ENCODE assay signal across 18 mouse cellular contexts in the genomic region with DNA sequence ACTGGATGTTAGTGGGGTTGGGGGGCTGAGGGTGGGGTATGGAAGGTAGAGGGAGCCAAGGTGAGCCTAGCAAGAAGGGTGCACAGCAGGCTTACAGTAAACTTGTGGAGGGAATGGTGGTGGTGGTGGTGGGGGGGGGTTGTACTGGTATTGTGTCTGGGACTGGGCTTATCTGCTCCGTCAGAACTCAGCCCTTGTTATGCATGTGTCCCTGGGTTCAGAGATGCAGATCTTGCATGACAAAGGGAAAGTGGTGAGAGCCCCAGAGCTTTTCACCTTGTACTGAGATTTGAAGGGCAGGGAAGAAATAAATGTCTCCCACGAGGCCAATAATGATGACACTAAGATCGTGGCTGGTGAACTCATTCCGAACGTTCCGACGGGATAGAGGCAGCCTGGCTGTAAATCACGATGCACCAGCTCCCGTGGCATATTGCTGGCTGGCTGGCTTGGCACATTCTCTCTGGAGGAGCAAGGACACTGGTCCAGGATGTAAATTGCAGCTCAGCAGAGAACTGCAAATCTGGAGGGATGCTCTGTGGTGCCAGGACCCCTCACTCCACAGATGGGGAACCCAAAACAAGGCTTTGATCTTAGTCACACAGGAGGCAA.
DNase-seq lines count a peak whose midpoint lies in the region; ATAC-seq lines count a peak whose summit lies in the region.
"Had no signal": no experiment of that assay in that cellular context is flagged by ENCODE, and none has a peak within 500 bp of the region (broad histone marks: within the 10 kb centered on the region; RNA-seq: fewer than 3 reads in every experiment).

No protein-coding gene starts in this region.

- no peak overlapping the region for H3K4me3 ChIP-seq in midbrain, embryonic 14.5 days (replicated peaks; ENCODE audit: low read depth, low read length)
- no peak overlapping the region for H3K4me3 ChIP-seq in midbrain, embryonic 13.5 days (replicated peaks)
- H3K4me3 ChIP-seq in neural tube, embryonic 12.5 days = no peak overlapping the region
- no peak overlapping the region for H3K4me3 ChIP-seq in forebrain, embryonic 13.5 days
- H3K4me3 ChIP-seq: forebrain, embryonic 15.5 days; heart, embryonic 13.5 days; intestine, embryonic 15.5 days; left cerebral cortex, adult 2 months; liver, embryonic 12.5 days; midbrain, embryonic 12.5 days had no signal

- H3K4me1 ChIP-seq in midbrain, embryonic 14.5 days (ENCODE audit: control insufficient read depth, insufficient read depth, low read length) = no peaks in the 10 kb centered on the region
- no peaks in the 10 kb centered on the region for H3K4me1 ChIP-seq in midbrain, embryonic 13.5 days (replicated peaks)
- peaks cover 22% of the 10 kb centered on the region; the same call in 1 of the 2 replicates for H3K4me1 ChIP-seq in neural tube, embryonic 12.5 days
- H3K4me1 ChIP-seq in forebrain, embryonic 13.5 days = no peaks in the 10 kb centered on the region
- H3K4me1 ChIP-seq: forebrain, embryonic 15.5 days; heart, embryonic 13.5 days; intestine, embryonic 15.5 days; liver, embryonic 12.5 days; midbrain, embryonic 12.5 days had no signal

- WGBS in midbrain, embryonic 14.5 days = 34% methylated on average over 9 of the region's 9 CpGs
- 37% methylated on average over 9 of the region's 9 CpGs for WGBS in midbrain, embryonic 13.5 days
- 6% methylated on average over 9 of the region's 9 CpGs for WGBS in neural tube, embryonic 12.5 days
- WGBS in forebrain, embryonic 13.5 days = 51% methylated on average over 9 of the region's 9 CpGs

- H3K9me3 ChIP-seq in midbrain, embryonic 14.5 days (ENCODE audit: control insufficient read depth, low read length) = no peaks in the 10 kb centered on the region
- no peaks in the 10 kb centered on the region for H3K9me3 ChIP-seq in midbrain, embryonic 13.5 days
- no peaks in the 10 kb centered on the region for H3K9me3 ChIP-seq in neural tube, embryonic 12.5 days
- no peaks in the 10 kb centered on the region for H3K9me3 ChIP-seq in forebrain, embryonic 13.5 days (replicated peaks)
- H3K9me3 ChIP-seq: forebrain, embryonic 15.5 days; heart, embryonic 13.5 days; intestine, embryonic 15.5 days; liver, embryonic 12.5 days; midbrain, embryonic 12.5 days had no signal

- peak; percentile 4 for DNase-seq in embryo, embryonic 10.5 days (ENCODE audit: low spot score)
- no peak for DNase-seq in embryo, embryonic 9.5 days (ENCODE audit: extremely low spot score)
- DNase-seq in midbrain, embryonic 14.5 days = peak; percentile 9
- peak; percentile 62 for DNase-seq in adrenal gland, adult 2 months
- DNase-seq in urinary bladder, adult 18-20 months (ENCODE audit: low spot score in 2 of 2) = no peak
- DNase-seq: cerebellum, adult 2 months; heart, postnatal 4 days; right cerebral cortex, postnatal 25 days had no signal

- H3K4me2 ChIP-seq in midbrain, embryonic 14.5 days (ENCODE audit: low read length) = no peak overlapping the region
- no peak overlapping the region for H3K4me2 ChIP-seq in midbrain, embryonic 13.5 days (replicated peaks)
- H3K4me2 ChIP-seq in neural tube, embryonic 12.5 days (replicated peaks) = no peak overlapping the region
- no peak overlapping the region for H3K4me2 ChIP-seq in forebrain, embryonic 13.5 days
- H3K4me2 ChIP-seq: forebrain, embryonic 15.5 days; heart, embryonic 13.5 days; intestine, embryonic 15.5 days; liver, embryonic 12.5 days; lung, embryonic 14.5 days; midbrain, embryonic 12.5 days had no signal

- no peak overlapping the region for H3K27ac ChIP-seq in midbrain, embryonic 14.5 days (replicated peaks; ENCODE audit: low read depth, low read length)
- H3K27ac ChIP-seq in midbrain, embryonic 13.5 days = no peak overlapping the region
- H3K27ac ChIP-seq in neural tube, embryonic 12.5 days = peak overlapping the region; percentile 20; the same call in 1 of the 2 replicates
- no peak overlapping the region for H3K27ac ChIP-seq in forebrain, embryonic 13.5 days
- H3K27ac ChIP-seq: forebrain, embryonic 15.5 days; heart, embryonic 13.5 days; intestine, embryonic 15.5 days; left cerebral cortex, adult 2 months; liver, embryonic 12.5 days; midbrain, embryonic 12.5 days had no signal

- ATAC-seq in midbrain, embryonic 14.5 days (ENCODE audit: low FRiP score, low TSS enrichment) = no peak
- ATAC-seq in midbrain, embryonic 13.5 days = no peak
- ATAC-seq in neural tube, embryonic 12.5 days (ENCODE audit: low FRiP score, low read depth) = peak; percentile 56; the same call in 1 of the 2 replicates
- no peak for ATAC-seq in forebrain, embryonic 13.5 days
- ATAC-seq: forebrain, embryonic 15.5 days; intestine, embryonic 15.5 days; liver, embryonic 12.5 days had no signal

- H3K36me3 ChIP-seq in midbrain, embryonic 14.5 days (ENCODE audit: control insufficient read depth, insufficient read depth, low read length) = no peaks in the 10 kb centered on the region
- no peaks in the 10 kb centered on the region for H3K36me3 ChIP-seq in midbrain, embryonic 13.5 days
- no peaks in the 10 kb centered on the region for H3K36me3 ChIP-seq in neural tube, embryonic 12.5 days
- no peaks in the 10 kb centered on the region for H3K36me3 ChIP-seq in forebrain, embryonic 13.5 days (ENCODE audit: poor library complexity, severe bottlenecking)
- H3K36me3 ChIP-seq: forebrain, embryonic 15.5 days; heart, embryonic 13.5 days; intestine, embryonic 15.5 days; liver, embryonic 12.5 days; midbrain, embryonic 12.5 days had no signal

- H3K27me3 ChIP-seq in midbrain, embryonic 14.5 days (ENCODE audit: control insufficient read depth, insufficient read depth, low read length) = no peaks in the 10 kb centered on the region
- H3K27me3 ChIP-seq in midbrain, embryonic 13.5 days = no peaks in the 10 kb centered on the region
- H3K27me3 ChIP-seq in neural tube, embryonic 12.5 days (replicated peaks) = no peaks in the 10 kb centered on the region
- no peaks in the 10 kb centered on the region for H3K27me3 ChIP-seq in forebrain, embryonic 13.5 days
- H3K27me3 ChIP-seq: forebrain, embryonic 15.5 days; heart, embryonic 13.5 days; intestine, embryonic 15.5 days; liver, embryonic 12.5 days; midbrain, embryonic 12.5 days had no signal

- no peak overlapping the region for H3K9ac ChIP-seq in midbrain, embryonic 14.5 days (replicated peaks; ENCODE audit: low read length)
- H3K9ac ChIP-seq in midbrain, embryonic 13.5 days (replicated peaks) = no peak overlapping the region
- H3K9ac ChIP-seq in neural tube, embryonic 12.5 days = no peak overlapping the region
- no peak overlapping the region for H3K9ac ChIP-seq in forebrain, embryonic 13.5 days
- H3K9ac ChIP-seq: forebrain, embryonic 15.5 days; heart, embryonic 13.5 days; intestine, embryonic 15.5 days; liver, embryonic 12.5 days; lung, embryonic 14.5 days; midbrain, embryonic 12.5 days had no signal

Comparison
In these comparisons a context has a peak if more than half of its experiments do, and no peak if none do; other contexts are left out.
1. DNase-seq: peak in embryo, embryonic 10.5 days (single experiment), midbrain, embryonic 14.5 days (single experiment) and adrenal gland, adult 2 months (single experiment); none in embryo, embryonic 9.5 days (single experiment) and urinary bladder, adult 18-20 months (0 of 2).